Mouse (Mus musculus): Measurements from ENCODE around the gene Catsperg1.
"Not testable (repeated sequence)": the region's sequence is repeated elsewhere in the genome, so short reads cannot be mapped to it uniquely, and the experiment has no call there.

Catsperg1 gene

DNA sequence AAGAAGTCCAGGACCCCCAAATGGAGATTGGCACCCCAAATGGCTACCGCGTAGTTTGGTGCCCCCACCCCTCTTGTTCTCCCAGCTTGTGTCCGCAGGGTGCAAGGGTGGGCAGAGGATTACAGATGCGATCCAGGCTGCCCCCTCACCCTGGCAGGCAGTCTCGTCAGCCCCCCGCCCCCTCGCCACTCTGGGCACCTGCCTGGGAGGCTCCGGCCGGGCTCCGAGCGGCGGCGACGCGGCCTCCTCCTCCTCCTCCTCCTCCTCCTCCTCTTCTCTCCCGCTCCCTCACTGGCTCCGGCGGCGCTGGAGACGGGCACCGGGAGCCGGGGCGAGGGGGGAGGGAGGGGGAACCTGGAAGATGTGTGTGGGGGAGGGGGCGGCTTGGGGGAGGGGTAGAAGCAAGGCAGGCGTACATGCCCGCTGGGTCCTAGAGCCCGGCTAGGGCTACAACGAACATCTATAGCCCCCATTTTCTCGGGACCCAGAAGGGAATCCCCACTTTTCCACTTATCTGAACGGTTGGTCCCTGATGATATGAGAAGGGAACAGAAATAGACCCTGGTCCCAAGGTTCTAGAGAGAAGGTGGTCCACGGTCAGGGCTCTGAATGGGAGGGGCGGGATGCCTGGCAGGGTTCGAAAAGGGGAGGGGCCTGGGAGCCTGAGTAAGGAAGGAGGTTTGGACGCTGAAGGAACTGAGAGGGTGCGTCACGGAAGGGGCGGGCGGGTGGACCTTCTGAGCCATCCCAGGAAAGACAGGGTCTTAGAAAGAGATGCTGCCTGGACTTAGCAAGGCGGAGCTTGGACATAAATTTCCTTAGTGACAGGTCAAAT lies 44.4 kb downstream of the Catsperg1 start:
- DNase-seq, result peak; percentile 81

DNA sequence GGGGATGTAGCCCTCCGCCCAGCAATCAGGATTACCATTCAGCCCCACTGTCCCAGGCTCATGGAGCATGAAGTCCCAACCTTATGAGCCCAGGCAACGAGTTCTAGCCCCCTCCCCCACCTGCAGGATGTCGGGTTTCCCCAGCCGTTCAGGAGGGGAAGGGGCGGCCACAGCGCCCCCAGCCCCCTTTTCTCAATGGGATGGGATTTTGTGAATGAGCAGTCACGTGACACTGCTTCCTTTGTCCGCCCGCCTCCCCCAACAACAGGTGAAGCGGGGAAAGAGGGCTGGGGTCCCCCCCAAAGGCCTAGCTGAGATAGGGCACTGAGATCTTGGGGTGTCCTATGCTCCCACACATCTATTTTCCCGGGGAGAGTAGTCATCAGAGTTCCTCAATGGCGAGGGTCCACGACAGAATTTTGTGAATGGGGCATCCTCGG lies 45.0 kb downstream of the Catsperg1 start:
- peak; percentile 57 for DNase-seq

DNA sequence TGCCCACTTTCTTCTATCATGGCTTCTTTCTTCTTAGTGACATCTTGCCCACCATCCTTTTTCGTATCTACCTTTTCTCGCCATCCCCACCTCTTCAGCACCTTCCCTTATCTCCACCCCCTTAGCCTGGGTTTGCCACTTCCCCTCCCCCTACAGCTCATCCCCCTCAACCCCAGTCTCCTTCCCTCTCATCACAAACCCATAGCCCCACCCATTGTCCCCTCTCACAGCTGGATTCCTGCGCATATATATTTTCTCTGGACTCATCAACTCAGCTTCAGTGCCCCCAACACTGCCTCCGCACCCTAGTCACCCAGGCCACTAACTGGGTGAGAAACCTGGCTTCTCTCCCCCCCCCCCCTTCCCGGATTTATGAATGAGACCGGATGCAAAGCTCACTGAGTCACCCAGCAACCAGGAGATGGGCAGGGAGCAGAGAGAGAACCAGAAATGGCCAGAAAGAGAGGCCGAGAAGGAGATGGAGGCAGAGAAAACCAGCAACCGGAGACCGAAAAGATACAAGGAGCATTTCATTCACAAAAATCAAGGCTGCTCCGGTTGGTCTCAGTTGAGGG lies 45.6 kb downstream of the Catsperg1 start:
- no peak for DNase-seq

DNA sequence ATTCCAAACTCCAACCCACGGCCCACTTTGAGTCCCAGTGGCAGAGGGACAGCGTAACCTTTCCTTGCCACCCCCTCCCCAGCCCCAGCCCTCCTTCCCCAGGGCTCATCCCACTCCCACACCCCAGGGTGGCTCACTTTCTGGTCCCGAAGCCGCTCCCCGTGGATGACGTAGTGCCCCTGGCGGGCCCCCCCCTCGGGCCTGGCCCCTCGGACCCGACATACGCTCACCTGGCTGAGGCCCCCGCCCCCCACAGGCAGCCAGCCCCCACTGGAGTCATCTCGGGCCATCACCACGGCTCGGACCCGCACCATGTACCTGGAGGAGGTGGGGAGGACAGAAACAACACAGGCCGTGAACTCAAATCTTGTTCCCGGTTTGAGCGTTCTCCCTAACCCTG lies 46.2 kb downstream of the Catsperg1 start:
- DNase-seq, result no peak

DNA sequence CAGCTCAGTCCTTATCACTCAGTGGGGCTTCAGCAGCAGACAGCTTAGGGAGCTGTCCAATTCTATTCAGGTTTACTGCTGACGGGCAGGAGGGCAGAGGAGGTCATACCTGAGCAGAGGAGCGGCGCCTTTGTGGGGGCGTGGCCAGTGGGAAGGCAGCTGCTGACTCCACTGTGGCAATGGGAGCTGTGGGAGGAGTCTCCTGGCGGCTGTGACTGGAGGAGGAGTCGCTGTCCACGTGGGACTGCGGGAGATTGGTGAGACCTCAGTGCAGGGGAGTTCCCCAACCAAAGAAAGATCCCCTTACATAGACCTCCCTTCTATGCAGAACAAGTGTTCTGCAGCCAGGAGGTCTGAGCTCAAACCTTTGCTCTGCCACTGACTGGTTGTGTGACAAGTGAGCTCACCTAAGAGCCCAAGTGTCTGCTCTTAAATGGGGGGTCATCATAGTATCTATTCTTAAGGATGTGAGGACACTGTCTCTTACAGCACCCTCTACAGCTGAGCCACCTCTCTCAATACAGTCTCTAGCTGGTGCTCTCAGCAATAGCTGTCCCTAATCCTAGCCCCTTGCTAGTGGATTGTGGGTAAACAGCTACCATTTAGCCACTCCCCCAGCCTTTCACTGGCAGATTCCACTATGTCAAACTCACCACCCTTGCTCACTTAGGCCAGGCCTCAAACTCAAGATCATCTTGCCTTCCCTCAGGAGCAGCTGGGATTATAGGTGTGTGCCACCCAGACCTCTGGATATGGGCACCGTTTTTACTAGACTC lies 50.9 kb downstream of the Catsperg1 start:
- DNase-seq, result no peak

DNA sequence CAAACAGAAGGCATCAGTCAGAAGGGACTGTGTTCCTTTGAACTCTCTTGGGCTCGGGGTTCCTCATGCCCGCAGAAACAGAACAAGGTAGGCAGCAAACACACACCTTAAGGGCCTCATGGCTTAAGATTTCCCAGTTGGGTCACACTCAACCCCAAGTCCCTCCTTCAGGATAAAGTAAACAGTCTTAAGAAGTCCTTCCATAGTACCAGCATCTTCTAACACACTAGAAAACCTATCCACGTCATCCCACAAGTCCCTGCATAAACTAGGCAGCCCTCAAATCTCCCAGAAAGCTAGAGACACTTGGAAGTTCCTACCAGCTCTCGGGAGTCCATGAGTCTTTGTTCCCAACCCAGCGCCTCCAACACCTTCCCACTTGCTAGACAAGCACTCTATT lies 51.5 kb downstream of the Catsperg1 start:
- DNase-seq, result no peak

DNA sequence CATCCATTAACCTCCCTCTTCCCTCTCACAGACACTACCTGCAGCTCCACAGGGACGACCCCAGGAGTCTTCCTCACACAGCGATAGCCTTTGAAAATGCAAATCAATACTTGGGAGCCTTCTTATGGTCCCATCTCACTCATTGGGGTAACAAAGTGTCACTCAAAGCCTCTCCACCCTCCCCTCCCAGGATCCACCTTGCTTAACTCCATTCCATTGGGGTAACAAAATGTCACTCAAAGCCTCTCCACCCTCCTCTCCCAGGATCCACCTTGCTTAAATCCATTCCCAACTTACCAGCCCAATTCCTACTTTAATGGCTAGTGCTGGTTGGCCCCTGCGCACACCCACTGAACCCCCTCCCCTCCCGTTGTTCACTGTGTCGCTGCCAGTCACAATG lies 55.6 kb downstream of the Catsperg1 start:
- DNase-seq, result no peak

DNA sequence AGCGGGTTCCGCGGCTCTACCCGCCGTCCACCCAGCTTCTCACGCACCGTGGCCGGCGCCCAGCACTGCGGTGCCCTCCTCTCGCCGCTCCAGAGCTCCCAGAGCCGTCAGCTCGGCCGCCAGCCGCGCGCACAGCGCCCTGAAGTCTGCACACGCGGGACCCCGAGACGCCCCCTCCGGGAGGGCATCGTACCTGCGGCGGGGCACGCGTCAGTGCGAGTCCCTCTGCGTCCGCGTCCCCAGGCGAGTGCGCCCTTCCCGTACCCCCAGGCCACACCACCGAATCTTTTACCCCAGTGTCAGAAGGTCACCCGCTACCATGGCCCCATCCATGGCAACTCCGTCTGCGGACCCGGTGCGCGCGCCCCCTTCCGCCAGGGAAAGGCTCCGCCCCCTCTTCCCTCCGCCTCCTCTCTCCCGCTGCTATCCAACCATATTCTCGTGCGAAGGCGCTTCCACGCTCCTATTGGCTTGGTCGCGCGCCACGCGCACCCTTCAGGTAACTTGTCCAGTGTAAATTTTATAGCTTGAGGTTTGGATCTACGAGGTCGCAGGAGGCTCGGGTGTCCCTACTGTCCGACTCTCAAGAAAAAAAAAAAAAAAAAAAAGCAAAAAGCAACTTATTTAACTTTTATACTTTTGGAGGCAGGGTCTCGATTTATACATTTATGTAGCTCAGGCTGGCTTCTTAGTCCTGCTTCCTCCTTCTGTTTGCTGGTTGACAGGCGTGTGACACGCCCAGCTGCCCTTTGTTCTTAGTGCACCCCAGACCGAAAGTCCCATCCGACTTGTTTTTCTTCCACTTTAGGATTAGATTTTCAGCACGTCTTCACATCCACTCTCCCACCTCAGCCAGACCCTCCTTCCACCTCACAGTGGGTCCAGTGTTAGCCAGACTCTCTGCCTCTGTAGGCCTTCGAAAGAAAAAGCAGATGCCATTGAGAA lies 57.7 kb downstream of the Catsperg1 start, which contains the start of gene Fam98c:
Gene Fam98c (minus strand): TSS at position 397 of the 945 bp plus-strand sequence.
- DNase-seq, result peak; percentile 81

DNA sequence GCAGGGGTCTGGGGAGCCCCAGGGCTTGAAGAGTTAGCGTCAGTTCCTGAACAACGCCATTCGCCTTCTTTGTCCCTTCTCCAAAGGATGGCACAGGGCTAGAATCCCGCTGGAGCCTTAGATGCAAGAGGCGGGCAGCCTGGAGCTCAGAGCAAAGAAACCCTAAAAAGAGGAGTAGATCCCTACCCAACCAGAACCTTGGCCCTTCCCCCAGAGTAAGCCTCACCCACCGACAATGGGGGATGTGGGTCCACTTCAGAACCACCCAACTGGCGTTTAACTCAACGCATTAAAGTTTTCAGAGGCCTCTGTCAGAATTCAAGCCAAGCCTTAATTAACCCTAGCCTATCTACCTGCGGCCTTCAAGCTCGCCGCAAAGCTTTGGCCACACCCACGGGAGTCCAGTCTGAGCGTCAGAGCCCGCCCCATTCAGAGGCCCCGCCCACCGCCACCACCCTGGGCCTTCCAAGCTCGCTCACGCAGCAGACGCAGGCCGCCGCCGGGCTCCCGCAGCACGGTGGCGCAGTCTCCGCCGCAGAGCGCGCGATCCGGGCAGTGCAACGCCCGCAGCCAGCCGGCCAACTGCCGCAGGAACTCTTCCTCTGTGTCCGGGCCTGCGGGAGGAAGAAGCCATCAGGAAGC lies 58.5 kb downstream of the Catsperg1 start:
- peak; percentile 88 for DNase-seq

DNA sequence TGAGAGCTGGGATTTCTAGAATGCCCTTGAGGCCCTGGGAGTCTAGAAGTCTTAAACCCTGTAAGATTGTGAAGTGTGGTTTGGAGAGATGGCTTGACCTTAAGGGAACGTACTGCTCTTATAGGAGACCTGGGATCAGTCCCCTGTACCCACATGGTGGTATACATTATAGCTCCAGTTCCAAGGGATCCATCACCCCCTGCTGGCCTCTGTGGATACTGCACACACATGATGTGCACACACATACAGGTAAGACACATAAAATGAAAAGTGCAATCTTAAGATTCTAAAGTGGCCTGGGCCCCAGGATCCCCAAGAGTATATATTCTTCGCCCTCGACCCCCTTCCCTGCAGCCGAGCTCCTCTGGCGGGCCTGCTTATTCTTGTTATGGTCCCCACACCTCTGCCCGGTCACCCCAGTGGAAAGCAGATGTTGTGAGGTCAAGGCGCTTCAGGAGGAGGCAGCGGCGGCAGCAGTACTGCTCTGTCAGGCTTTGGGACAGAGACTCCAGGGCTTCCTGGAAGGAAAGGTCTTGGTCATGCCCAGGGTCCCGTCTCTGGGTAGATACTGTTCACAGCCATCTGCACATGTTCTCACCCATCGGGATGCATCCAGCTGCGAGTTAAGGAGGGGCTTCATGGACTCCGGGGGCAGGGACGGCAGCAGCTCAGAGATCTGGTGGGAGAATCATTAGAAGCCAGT lies 59.7 kb downstream of the Catsperg1 start:
- DNase-seq, result no peak

DNA sequence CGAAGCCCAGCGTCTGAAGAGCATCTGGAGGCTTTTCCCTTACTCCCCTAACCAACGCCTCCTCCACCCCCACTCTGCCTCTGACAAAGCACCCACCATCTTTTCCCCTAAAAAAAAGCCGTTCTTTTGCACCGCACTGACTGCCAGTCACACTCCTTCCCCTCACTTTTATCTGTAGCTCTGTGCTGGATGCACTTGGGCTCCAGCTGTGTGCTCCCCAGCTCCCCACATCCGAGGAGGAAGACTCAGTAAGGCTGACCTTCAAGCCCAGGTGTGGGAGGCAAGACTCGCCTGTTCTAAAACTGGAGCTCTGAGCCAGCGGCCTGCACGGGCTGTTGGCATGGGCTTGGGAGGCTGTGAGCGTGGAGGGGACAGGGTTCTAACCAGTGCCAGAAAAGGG lies 62.3 kb downstream of the Catsperg1 start:
- no peak for DNase-seq

DNA sequence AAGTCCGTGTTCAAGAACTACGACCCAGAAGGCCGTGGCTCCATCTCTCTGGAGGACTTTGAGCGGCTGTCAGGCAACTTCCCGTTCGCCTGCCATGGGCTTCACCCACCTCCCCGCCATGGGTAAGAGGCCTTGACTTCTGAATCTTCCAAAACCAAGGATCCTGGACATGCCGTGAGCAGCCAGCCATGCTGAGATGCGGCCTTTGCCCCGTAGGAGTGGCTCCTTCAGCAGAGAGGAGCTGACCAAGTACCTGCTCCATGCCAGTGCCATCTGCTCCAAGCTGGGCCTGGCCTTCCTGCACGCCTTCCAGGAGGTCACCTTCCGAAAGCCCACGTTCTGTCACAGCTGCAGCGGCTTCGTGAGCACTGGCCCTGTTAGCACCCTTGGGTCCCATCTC lies 65.1 kb downstream of the Catsperg1 start:
- DNase-seq, result no peak

DNA sequence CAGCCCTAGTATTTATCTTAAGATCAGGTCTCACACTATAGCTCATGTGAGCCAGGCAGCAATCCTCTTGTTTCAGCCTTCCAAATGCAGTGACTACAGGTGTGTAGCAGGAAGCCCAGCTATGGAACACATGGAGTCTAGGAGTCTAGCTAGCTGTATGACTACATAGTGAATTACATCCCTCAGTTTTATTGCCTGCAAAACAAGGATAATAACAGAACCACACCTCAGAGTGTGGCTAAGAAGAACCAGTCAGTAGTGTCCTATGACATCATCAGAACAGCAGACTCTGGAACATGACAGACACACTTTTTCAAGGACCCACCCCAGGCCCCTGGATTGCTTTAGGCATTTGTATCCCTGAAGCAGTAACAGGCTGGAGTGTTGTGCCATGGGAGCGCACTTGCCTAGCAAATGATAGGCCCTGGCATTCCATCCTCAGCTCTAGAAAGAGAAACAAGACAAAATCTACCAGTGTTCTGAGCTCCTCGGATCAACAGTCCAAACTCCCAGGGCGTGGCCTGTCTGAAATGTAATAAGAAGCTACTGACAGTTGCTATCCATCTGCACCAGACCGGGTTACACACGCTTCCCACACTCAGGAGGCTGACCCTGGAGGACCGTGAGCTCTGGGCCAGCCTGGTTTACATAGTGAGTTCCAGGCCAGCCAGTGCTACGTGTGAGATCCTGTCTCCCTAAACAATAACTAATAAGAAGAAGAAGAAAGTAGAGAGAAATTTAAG lies 67.0 kb downstream of the Catsperg1 start:
- DNase-seq, result no peak

DNA sequence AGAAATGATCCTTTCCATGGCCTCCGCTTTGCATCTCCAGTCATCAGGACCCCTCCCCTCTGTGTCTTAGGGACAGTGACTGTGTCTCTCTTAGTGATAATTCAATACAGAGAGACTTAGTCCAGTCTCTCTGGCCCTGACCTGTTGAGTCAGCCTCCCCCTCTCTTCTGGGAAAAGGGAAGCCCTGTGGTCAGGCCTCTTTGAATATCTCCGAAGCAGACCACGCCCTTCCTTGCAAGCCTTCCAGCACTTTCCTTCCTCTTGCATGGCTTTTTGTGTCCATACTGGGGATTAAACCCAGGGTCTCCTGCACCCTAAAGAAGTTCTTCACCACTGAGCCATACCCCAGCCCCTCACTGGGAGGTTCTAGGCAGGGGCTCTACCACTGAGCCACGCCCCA lies 69.8 kb downstream of the Catsperg1 start:
- no peak for DNase-seq

DNA sequence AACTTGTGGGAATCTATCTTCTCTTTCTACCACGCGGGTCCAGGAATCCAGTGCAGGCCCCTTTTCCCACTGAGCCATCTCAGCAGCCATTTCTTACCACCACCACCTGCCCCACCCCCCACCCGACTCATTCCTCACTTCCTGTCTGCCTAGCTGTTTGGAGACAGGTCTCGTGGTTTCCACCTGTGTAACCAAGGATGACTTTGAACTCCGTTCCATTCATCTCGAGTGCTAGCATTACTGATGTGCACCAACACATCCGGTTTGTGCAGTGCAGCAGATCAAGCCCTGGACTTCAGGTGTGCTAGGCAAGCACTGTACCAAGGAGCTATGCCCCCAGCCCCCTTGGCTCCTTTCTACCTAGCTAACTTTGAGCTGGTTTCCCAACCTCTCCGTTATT lies 72.4 kb downstream of the Catsperg1 start:
- DNase-seq, result no peak

DNA sequence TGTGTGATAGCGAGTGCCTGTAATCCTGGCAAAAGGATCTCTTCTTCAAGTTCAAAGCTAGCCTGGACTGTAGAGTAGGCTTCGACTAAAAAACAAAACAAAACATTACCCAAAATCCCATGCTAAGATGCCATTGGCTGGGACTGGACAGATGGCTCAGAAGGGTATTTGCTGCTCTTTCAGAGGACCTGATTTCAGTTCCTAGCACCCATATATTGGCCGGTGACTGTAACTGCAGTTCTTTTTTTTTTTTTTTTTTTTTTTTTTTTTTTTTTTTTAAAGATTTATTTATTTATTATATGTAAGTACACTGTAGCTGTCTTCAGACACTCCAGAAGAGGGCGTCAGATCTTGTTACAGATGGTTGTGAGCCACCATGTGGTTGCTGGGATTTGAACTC lies 74.6 kb downstream of the Catsperg1 start:
- not testable (repeated sequence) for DNase-seq

DNA sequence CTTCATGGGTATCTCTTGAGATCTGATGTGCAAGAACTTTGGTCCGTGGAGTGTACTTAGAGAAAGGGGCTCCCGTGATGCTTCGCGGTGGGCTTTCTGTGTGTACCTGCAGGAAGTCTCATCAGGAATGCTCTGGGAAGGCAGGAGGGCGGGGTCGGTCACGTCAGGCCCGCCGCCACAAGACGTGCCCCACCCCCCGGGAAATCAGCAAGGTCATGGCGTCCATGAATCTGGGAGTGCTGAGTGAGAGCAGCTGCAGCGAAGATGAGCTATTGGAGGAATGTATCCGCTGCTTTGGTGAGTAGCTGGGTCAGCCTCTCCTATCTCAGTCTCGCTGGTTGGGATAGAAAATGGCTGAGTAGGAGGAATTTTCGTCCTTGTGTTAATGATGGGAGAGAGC lies 76.4 kb downstream of the Catsperg1 start:
- no peak for DNase-seq

DNA sequence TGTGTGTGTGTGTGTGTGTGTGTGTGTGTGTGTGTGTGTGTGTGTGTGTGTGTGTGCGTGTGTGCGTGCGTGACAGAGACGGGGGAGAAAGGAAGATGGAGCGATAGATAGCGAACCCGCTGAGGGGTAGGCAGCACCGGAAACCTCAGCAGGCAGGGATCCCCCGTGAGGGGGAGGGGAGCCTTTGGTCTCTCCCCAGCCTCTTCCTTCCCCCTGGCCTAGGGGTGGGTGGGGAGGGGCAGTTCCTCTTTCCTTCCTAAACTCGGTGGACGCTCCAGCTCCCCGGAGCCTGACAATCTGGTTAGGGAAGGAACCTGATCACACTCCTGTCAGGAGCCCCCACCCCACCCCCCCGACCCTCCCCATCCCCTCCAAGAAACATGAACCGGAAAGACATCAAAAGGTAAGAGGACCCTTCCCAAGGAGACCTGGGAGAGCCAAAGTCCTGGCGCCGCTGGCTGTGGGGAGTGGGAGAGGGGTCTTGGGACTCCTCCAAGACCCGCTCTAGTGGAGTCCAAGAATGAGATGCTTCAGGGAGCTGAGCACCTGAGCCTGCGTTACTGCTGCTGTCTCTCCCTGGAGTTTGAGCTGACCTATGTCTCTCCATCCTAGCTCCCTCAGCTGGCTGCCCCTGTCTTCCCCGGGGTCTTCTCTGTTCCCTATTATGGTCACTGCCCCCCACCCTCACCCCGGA lies 79.0 kb downstream of the Catsperg1 start, which contains the start of gene Rasgrp4:
Gene Rasgrp4 (plus strand): TSS at position 159 of the 694 bp plus-strand sequence.
- no peak for DNase-seq

DNA sequence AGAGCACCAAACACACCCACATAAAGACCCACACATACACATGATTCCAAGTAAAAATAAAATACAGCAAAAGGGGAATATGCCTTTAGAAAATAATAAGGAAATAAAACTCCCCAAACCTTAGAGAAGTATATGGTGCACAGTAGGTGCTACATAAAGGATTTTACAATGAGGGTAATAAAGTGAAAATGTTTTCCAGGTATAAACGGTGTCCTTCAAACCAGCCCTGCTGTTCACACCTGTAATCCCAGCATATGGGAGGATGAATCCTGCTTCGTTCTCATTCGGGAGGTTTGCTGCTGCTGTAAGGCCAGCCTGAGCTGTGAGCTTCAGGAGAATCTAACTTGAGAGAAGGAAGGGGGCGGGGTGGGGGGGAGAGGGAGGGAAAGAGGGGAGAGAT lies 79.6 kb downstream of the Catsperg1 start:
- no peak for DNase-seq

All from right cerebral cortex, postnatal 4 days (tissue).